Mouse (Mus musculus) erythroblast, adult 5-6 weeks (primary cell): Measurements from ENCODE around the gene Tenm3. TPM values are rescaled to one million over a fixed set of nuclear protein-coding genes. Genes with fewer than 3 reads are reported as not detected.

Source experiments
- ATAC-seq: replicated peaks from 2 replicates; pipeline ENCODE4 v1.8.0; 2016; ENCODE audit warnings: moderate number of reproducible peaks, mild to moderate bottlenecking, moderate TSS enrichment, inconsistent platforms; ENCODE audit not compliant: poor library complexity, low FRiP score, severe bottlenecking
- total RNA-seq, 2 experiments: library from RNA; stranded (forward) in 1 of 2; stranded (reverse) in 1 of 2; fragments of 150-400 nt in 1 of 2; fragments of 200-764, 138-1000 nt in 1 of 2; gene quantifications; 2 replicates each; pipeline versions ENCODE4 v1.2.3 to v1.2.4; 2015 to 2017; ENCODE audit warnings: low replicate concordance in 2 of 2

Tenm3 gene
- total RNA-seq, 2 experiments from 2014 or later, result not detected

- no peak for ATAC-seq
Observed at GRCm38 (mm10) chr8:48236968-48237367, 606.8 kb downstream of the Tenm3 start.

- no peak for ATAC-seq
Observed at GRCm38 (mm10) chr8:48232927-48233326, 610.8 kb downstream of the Tenm3 start.

DNA sequence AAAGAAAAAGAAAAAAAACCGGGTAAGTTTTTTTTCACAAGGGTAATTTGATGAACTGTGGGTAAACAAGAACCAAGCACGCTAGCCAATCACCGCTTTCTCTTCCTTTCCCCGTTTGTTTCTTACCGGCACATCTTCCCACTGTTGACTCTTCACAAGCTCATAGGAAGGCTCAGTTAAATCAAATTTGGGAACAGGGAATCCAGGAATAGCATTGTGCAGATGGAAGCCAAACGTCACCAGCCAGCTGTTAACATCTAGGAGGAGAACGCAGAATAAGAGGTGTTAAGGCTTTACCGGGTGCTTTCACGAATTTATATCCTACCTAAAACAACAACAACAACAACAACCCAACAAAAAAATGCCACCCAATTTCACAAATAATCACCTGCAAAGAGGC lies 611.9 kb downstream of the Tenm3 start:
- ATAC-seq, result no peak

DNA sequence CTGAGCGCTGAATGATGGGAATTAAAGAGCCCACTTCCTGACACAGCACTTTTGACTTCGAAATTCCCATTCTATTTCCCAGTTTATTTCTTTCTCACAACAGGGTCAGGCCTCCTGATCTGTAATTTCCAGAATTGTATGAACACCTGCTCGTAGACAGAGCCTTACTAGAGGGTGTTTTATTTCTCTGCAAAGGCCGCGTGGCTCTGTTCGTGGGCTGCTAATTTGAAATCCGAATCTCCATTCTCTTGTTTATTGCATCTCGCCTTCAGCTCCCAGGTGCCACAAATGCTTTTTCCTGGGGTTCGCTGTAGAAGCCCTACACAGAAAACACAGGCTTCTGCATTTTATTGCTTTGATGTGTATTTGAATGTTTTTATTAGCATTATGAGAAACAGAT lies 612.4 kb downstream of the Tenm3 start:
- ATAC-seq, result no peak

DNA sequence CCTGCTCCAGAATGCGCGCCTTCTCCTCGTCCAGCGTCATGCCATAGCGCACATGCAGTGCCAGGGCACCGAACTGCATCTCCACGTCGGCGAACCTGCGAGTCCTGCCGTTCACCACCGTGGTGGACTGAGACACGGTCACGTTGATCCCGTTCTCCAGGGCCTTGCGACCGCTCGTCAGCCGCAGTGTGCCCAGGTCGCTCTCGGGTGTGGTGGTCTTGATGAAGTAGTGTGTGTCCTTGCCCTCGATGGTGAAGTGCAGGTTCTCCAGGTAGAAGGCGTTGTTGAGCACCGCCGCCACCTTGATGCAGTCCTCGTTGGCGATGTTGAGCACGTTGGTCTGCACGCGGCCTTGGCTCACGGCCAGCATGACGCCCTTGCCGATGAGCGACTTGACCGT lies 615.1 kb downstream of the Tenm3 start:
- no peak for ATAC-seq

GRCm38 (mm10) chr8:48224753-48225152 lies 619.0 kb downstream of the Tenm3 start:
- no peak for ATAC-seq

- ATAC-seq, result no peak
Observed at GRCm38 (mm10) chr8:48222429-48222769, 621.4 kb downstream of the Tenm3 start.

- ATAC-seq, result no peak
Observed at GRCm38 (mm10) chr8:48221724-48222428, 621.9 kb downstream of the Tenm3 start.

- no peak for ATAC-seq
Observed at GRCm38 (mm10) chr8:48221304-48221703, 622.4 kb downstream of the Tenm3 start.

DNA sequence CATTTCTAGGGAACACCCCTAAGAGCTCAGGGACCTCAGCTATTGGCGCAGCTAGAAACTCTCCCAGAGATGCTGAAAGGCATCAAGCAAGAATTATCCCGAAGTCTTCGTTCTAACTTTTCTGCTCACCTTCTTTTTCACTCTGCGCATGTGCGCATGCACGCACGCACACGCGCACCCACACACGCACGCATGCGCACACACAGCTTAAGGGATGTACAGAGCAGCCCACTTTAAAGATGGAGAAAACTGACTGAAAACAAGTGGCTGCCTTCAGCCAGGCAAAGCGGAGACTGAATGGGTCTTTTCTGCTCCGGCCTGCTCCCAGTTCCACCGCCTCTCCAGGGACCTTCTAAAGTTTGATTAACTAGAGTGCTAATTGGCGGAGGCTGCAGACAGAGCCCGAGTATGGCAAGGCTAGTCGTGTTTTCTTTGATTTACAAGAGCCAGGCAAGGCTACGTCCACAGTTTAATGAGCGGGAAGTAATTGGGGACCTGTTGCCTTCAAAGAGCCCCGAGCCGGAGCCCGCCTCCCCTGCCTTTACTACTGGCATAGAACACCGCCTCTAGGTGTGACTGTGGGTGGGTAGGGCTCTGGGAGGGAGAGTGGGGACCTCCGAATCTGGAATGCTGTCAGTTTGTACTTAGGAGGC lies 623.1 kb downstream of the Tenm3 start:
- no peak for ATAC-seq

DNA sequence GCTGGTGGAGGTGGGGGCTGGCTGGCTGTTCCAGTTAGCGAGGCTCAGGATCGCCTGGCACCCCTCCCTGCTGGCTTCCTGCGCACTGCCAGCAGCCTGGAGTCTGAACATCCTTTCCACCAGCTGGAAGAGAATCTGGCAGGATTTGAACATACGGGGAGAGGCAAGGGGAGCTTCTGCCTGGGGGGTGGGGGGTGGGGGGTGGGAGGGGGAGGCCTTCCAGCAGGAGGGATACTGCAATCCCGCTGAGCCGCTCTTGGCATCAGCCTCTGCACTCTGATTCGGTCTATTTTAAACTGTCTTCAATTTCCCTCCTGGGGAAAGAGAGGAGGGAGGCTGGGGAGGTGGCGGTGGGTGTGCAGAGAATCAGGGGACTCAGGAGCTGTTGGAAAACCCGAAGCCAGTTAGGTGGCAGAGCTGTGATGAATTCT lies 628.7 kb downstream of the Tenm3 start:
- ATAC-seq, result no peak

- ATAC-seq, result no peak
Observed at GRCm38 (mm10) chr8:48214386-48214785, 629.4 kb downstream of the Tenm3 start.

DNA sequence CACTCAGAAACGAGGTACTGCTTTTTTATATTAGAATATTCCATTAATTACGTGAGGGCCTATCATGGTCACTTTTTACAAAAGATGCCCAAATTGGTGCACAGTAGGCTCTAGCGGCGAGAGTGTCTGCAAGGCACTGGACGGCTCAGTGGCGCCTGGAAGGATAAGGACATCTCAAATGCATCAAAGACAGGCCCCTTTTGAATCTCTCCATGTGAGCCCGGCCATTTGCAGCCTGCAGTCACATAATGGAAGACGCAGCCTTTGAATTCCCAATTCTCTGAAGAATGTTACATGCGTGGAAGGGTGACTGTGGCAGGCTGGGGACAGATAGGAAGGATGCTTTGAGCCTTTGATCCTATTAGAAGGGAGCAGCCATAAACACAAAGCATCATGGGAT lies 631.8 kb downstream of the Tenm3 start:
- no peak for ATAC-seq

GRCm38 (mm10) chr8:48207567-48207966 lies 636.2 kb downstream of the Tenm3 start:
- no peak for ATAC-seq

GRCm38 (mm10) chr8:48206922-48207321 lies 636.8 kb downstream of the Tenm3 start:
- no peak for ATAC-seq

- no peak for ATAC-seq
Observed at GRCm38 (mm10) chr8:48204838-48205345, 638.9 kb downstream of the Tenm3 start.

DNA sequence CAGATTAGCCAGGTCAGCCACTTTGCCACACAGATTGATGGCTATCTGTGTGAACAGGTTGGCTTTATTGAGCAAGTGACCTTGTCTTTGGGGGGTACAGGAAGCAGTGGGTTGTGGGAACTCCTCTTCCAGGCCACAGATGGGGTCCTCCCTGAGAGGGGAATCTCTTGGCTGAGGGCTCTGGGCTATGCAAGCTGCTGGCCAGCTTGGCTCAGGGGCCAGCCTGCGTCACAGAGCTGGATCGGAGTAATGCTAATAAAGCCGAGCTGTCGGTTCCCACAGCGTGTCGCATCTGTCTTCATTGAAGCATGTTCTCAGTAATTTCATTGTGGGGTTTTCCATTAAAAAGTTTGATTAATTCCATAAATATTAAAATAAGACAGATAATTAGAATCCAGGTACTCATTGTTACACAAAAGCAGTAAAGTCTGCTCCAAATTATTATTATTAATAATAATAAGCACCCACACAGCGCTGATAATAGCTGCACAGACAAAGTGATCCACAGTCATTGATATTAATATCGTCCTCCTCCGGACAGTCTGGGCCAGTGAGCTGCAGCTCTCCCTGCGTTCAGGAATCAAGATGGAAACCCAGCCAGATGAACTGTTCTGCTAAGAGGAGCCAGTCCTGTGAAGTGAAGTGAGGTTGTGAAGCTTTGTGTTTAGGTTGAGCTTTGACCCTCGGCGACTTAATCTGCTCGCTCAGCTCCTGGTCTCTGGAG lies 639.5 kb downstream of the Tenm3 start:
- no peak for ATAC-seq

DNA sequence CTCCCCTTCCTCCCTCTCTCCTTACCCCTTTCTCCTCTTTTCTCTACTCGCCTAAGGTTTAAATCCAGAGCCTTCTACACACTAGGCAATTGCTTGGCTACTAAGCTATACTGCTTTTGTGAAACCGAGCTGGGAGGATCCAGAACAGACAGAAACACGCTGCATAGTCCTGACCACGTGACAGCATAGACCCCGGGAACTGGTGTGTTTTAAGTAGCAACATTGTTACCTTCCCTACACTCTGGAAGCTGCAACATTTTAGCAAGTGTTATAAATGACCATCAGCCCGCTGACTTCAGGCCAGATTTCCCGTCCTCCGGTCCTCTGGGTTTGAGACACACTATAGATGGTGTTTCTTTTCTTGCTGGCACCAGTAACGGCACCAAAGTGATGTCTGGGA lies 640.1 kb downstream of the Tenm3 start:
- ATAC-seq, result no peak

DNA sequence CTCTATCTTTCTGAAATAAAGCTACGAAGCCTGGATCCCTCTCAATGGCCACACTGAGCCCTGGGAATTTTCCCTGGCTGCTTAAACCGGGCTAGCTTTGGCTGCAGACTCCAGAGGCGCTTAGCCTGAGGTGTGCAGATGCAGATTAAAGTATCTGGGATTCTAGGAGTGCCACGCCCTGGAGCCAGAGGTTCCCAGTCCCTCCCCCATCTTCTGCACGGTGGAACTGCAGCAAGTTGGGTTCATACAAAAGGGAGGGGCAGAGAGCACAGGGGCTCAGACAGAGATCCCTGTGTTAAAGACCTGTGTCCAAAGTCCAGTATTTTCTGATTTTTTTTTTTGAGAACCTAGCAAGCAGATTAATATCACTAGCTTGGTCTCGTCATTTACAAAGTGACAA lies 640.6 kb downstream of the Tenm3 start:
- ATAC-seq, result no peak

DNA sequence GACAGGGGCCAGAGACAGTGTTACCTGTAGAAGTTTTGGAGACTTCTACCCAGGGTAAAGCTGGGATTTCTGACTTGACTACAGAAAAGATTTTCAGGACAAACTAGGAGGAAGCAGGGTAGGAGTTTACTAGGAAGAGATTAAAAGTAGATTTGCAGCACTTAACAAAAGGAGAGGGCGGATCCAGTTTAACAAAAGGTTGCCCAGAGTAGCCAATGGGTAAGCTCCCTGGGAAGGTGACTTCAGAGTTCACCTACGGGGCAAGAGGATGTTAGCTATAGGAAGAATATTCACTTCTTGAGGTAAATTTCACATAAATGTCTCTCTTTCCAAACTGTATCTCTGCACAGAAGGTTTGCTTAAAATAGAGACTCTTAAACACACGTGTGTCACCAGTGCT lies 641.1 kb downstream of the Tenm3 start:
- no peak for ATAC-seq

DNA sequence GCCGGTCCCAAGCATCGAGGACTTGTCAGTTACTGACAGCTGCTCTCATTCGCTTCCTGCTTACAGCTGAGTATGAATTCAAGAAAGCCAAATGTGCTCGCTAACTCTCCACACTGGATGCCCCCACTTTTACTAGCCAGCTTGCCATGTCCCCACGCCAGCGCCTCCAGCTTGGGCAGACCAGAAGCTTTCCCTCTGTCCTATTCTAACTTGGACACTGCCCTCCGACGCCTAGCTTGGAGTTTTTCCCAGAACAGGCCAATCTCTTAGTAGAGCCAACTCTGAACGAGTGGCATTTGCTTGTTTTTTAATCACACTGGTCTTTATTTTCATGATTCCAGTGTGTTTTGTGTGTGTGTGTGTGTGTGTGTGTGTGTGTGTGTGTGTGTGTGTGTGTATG lies 644.6 kb downstream of the Tenm3 start:
- no peak for ATAC-seq
